Mouse (Mus musculus) forebrain, postnatal 0 days (tissue): ENCODE results near the gene Stk16. TPM values are rescaled to one million over a fixed set of nuclear protein-coding genes. Genes with fewer than 3 reads are reported as not detected.
A peak's percentile ranks its signal among the peaks of the same experiment; 100 is the strongest.

Experiments used
- ATAC-seq: fragments of 200-750 bp; cut with Nextera tagmentation; 2 replicates; pipeline ENCODE4 v1.8.0; 2017; ENCODE audit warnings: mild to moderate bottlenecking, moderate library complexity
- DNase-seq: peaks from one replicate; pipeline ENCODE4 v3.0.0-alpha.2; 2015
- H3K27ac ChIP-seq: fragments of 300-500 bp; sonication (generic); 2 replicates; pipeline ENCODE4 v1.5.1; 2014; ENCODE audit warnings: low read depth, mild to moderate bottlenecking, antibody characterized with exemption, low read length, moderate library complexity, mixed read lengths
- H3K27me3 ChIP-seq: fragments of 300-500 bp; sonication (generic); 2 replicates; pipeline ENCODE4 v1.6.1; 2014; ENCODE audit warnings: mild to moderate bottlenecking, low read length, mixed read lengths; ENCODE audit not compliant: insufficient read depth
- H3K36me3 ChIP-seq: fragments of 300-500 bp; sonication (generic); 2 replicates; pipeline ENCODE4 v1.6.1; 2014; ENCODE audit warnings: mild to moderate bottlenecking, moderate library complexity; ENCODE audit not compliant: insufficient read depth
- H3K4me1 ChIP-seq: fragments of 300-500 bp; sonication (generic); 2 replicates; pipeline ENCODE4 v1.6.1; 2014; ENCODE audit warnings: antibody characterized with exemption; ENCODE audit not compliant: insufficient read depth
- H3K4me2 ChIP-seq: fragments of 300-500 bp; sonication (generic); 2 replicates; pipeline ENCODE4 v1.6.1; 2014; ENCODE audit warnings: low read depth, mild to moderate bottlenecking, moderate library complexity
- H3K4me3 ChIP-seq: fragments of 300-500 bp; sonication (generic); 2 replicates; pipeline ENCODE4 v1.5.1; 2014; ENCODE audit warnings: low read depth, low read length, mixed read lengths
- H3K9ac ChIP-seq: fragments of 300-500 bp; sonication (generic); 2 replicates; pipeline ENCODE4 v1.6.1; 2014; ENCODE audit warnings: mild to moderate bottlenecking
- H3K9me3 ChIP-seq: fragments of 300-500 bp; sonication (generic); 2 replicates; pipeline ENCODE4 v1.6.1; 2016; ENCODE audit warnings: low read length
- CTCF ChIP-seq: sonication (generic); IDR thresholded peaks from 2 replicates; pipeline ENCODE4 v1.5.1; 2016; ENCODE audit warnings: antibody characterized with exemption, control low read depth, low read depth
- WGBS: fragments of 180-500 bp; shearing (Covaris S2); extraction: QIAGEN DNeasy Blood & Tissue Kit; methylation state at CpG from one replicate; pipeline ENCODE4 v1.1.7; 2014; 5-methylcytosine and 5-hydroxymethylcytosine counted together
- polyA plus RNA-seq: library from polyadenylated mRNA; unstranded; fragments of >200 nt; fragmentation: Nextera tagmentation; extraction: Ambion mirVana; gene quantifications from 2 replicates; pipeline ENCODE4 v1.2.1, GENCODE M21; 2015
- total RNA-seq: library from RNA; depleted of rRNA; stranded (reverse); fragments of >200 nt; gene quantifications from 2 replicates; pipeline ENCODE4 v1.2.3, GENCODE M21; 2014

Gene Stk16
- total and polyA plus RNA-seq, 2 experiments from 2014 or later, result 102 TPM

DNA sequence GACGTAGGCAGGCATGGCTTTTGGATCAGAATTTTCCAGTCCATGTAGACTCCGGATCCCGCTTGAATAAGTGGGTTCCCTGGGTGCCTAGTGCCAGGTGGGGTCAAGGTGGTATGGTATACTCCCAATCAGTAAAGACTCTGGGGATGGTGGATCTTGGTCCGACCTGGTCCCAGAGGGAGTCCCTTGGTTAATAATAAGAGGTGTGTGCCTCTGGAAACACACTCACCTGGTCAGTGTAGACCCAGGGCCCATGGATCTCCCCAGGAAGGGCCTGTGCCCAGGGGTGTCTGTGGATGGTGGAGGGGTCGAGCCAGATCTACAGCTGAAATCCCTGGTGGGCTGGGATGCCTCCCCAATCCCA is 19.4 kb upstream of the Stk16 start:
- no peak for TF ChIP-seq CTCF
- no peak for DNase-seq
- 43% methylated on average over 5 of the region's 5 CpGs for WGBS

DNA sequence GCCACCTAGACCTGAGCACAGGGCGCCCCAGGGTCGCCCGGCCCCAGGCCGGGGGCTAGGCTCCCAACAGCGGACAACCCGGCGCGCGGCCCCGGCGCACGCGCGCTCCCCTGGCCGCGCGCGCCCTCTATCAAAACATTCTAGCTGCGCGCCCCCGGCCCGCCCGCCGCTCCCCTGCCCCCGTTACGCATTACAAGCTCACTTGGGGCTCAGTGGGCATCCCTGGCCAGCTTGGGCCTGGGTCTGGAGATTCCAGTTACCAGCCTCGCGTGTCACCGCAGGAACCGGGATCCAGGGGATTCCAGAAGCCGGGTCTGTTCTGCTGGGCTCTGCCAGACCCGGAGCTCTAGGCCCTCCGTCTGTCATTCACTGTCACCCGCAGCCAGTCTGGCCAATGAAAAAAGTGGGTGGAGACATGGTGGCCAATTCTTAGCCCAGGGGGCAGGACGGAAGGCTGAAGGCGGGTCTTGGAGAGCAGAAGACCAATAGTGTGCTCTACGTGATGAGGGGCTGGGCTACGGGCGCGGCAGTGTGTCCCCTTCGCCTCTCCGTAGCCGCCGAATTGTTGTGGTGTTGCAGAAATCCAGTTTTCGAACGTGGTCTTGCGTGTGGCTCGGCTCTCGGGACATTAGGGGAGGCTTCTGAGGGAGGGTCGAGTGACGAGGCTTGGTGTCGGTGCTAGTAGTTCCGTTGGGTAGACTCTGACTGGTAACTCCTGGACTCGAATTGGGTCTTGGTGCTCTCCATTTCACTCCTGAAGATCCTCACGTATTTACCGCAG is 18.8 kb upstream of the Stk16 start, which contains the start of the genes Ankzf1 and Atg9a:
TSS of gene Ankzf1 (plus strand) at position 530 of the 781 bp plus-strand sequence.
TSS of gene Atg9a (minus strand) at position 575 of the 781 bp plus-strand sequence.
- ATAC-seq (peak; percentile 100), DNase-seq (peak; percentile 97)
- Histone ChIP-seq H3K27me3 (no peaks in the 10 kb centered on the region), H3K36me3 (peaks cover 44% of the 10 kb centered on the region), H3K9me3 (no peaks in the 10 kb centered on the region), H3K4me1 (peaks cover 19% of the 10 kb centered on the region), H3K4me3 (peak within 1 kb of the TSS; percentile 86), H3K27ac (peak within 1 kb of the TSS; percentile 96), H3K4me2 (peak within 1 kb of the TSS; percentile 90), H3K9ac (peak within 1 kb of the TSS; percentile 96)
- WGBS, result 1% methylated on average over 55 of the region's 56 CpGs
- 0 out of 2 replicates have a peak, but pooled peaks have one; percentile 5 for TF ChIP-seq CTCF

More for the DNA sequence above, 19.4 kb upstream of the Stk16 start:
- Histone ChIP-seq H3K27me3 (no peaks in the 10 kb centered on the region), H3K27ac (peak overlapping the region; percentile 96), H3K36me3 (peaks cover 46% of the 10 kb centered on the region), H3K4me1 (peaks cover 19% of the 10 kb centered on the region), H3K4me3 (peak overlapping the region; percentile 86), H3K9me3 (no peaks in the 10 kb centered on the region), H3K9ac (peak overlapping the region; percentile 96), H3K4me2 (peak overlapping the region; percentile 89)
- no peak for ATAC-seq

DNA sequence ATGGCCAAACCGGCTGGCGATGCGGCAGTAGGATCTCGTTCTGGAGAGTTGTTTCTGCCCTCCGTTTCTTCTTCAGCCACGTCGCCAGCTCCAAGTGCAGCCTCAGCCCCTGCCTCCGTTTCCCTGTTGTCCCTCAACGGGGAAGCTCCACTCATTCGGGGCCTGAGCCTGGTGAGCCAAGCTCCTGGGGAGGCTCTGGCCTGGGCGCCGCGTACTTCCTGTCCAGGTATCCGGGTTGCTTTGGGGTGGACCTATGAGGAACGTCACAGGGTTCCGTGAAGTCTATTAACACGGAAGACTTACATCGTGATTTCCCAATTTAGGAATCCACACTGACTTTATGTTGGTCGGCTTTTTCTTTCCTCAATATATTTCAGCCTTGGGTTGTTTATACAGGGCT is 18.2 kb upstream of the Stk16 start:
- H3K9ac ChIP-seq, result peak overlapping the region; percentile 96
- peaks cover 19% of the 10 kb centered on the region for H3K4me1 ChIP-seq
- peak overlapping the region; percentile 96 for H3K27ac ChIP-seq
- H3K4me3 ChIP-seq, result peak overlapping the region; percentile 86
- peaks cover 43% of the 10 kb centered on the region for H3K36me3 ChIP-seq
- TF ChIP-seq CTCF, result no peak
- DNase-seq, result no peak
- no peaks in the 10 kb centered on the region for H3K27me3 ChIP-seq
- H3K4me2 ChIP-seq, result peak overlapping the region; percentile 90
- no peaks in the 10 kb centered on the region for H3K9me3 ChIP-seq
- under 1% methylated on average over 19 of the region's 19 CpGs for WGBS
- peak; percentile 1; the same call in 1 of the 2 replicates for ATAC-seq

DNA sequence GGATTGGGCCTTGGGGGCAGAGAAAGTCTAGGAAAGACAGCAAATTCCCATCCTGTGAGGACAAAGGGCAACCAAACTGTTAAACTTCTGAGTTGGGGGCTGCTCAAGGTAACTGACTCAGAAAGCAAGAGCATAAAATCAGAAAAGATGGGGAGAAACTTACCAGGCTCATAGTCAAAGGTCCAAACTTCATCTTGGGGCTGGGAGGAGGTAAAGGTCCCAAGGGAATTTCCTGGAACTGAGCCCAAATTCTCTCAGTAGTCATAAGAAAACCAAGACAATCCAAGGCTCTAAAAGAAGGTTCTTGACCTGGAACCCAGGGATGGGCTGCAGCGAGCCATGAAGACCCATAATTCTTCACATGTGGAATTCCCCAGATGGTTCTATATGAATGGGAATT is 9.4 kb upstream of the Stk16 start:
- no peak overlapping the region for H3K4me2 ChIP-seq
- no peak overlapping the region for H3K4me3 ChIP-seq
- H3K27ac ChIP-seq, result no peak overlapping the region
- no peaks in the 10 kb centered on the region for H3K4me1 ChIP-seq
- DNase-seq, result no peak
- TF ChIP-seq CTCF, result no peak
- H3K9ac ChIP-seq, result no peak overlapping the region
- 86% methylated on average over 1 of the region's 1 CpGs for WGBS
- no peaks in the 10 kb centered on the region for H3K9me3 ChIP-seq
- no peak for ATAC-seq
- peaks cover 35% of the 10 kb centered on the region for H3K36me3 ChIP-seq
- no peaks in the 10 kb centered on the region for H3K27me3 ChIP-seq

DNA sequence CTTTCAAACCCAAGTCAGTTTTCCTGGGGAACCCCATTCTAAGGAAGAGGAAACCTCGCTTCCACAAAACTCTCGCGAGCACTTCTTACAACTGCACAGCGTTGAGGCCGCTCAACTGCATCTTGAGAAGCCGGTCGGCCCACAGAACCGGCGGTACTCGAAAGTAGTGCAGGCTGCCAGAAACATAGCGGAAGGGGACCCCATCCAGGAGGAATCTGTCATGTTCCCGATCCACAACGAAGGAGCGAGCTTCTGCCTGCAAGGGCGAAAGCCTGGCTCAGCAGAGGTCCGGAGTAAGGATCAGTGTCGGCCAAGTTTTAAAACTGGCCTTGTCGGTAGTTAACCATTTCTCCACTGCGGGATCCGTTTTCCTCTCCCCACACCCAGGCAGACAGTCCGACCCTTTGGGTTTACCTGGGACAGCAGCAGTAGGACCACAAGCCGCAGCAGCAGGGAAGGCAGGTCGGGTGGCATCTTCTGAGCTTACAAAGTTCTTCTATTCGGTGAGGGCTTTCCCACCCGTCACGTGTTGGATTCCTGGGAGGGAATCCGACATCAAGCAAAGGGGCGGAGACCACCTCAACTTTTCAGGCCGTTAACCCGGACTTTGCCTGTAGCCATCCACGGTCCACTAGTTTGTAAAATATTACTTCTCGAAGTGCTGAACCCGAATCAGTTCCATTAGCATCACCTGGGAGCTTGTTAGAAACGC is 1.5 kb upstream of the Stk16 start:
- H3K27me3 ChIP-seq, result no peaks in the 10 kb centered on the region
- ATAC-seq (no peak), DNase-seq (no peak)
- H3K4me3 ChIP-seq, result peak overlapping the region; percentile 30
- peak overlapping the region; percentile 45 for H3K4me2 ChIP-seq
- peaks cover 20% of the 10 kb centered on the region for H3K36me3 ChIP-seq
- peaks cover 18% of the 10 kb centered on the region; the same call in 1 of the 2 replicates for H3K4me1 ChIP-seq
- peak overlapping the region; percentile 45 for H3K9ac ChIP-seq
- no peaks in the 10 kb centered on the region for H3K9me3 ChIP-seq
- TF ChIP-seq CTCF, result no peak
- H3K27ac ChIP-seq, result no peak overlapping the region
- 16% methylated on average over 34 of the region's 34 CpGs for WGBS

DNA sequence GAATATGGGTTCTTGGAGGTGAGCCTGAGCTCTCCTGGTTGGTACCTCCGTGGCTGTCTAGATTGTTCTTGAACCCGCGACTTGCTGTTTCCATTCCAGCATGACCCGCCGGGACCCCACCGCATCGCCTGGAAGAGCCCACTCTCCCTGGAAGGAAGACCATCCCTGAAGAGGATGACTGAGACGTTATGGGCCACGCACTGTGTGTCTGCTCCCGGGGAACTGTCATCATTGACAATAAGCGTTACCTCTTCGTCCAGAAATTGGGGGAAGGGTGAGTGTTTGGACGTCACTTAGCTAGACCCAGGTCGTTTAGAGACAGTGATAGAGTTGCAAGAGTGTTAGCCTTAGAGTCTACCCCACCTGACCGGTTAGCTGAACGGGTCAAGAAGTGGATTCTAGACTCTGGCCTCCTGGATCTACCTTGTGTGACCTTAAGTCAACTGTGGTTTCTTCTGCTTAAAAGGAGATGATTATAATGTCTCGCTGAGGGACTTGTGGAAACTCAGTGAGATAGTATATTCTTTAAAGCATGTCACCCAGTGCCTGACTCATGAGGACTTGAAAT is 587 bp downstream of the Stk16 start:
- no peak; the same call in 1 of the 2 replicates for ATAC-seq
- peaks cover 18% of the 10 kb centered on the region; the same call in 1 of the 2 replicates for H3K4me1 ChIP-seq
- H3K9ac ChIP-seq, result peak overlapping the region; percentile 89
- 16% methylated on average over 17 of the region's 17 CpGs for WGBS
- H3K9me3 ChIP-seq, result no peaks in the 10 kb centered on the region
- H3K27me3 ChIP-seq, result no peaks in the 10 kb centered on the region
- DNase-seq, result no peak
- H3K27ac ChIP-seq, result peak overlapping the region; percentile 62; the same call in 1 of the 2 replicates
- H3K4me2 ChIP-seq, result peak overlapping the region; percentile 74
- H3K4me3 ChIP-seq, result peak overlapping the region; percentile 84
- peaks cover 38% of the 10 kb centered on the region for H3K36me3 ChIP-seq
- no peak for TF ChIP-seq CTCF
